Comparison of ENCODE assay signal across 1 mouse cellular context in the genomic region with DNA sequence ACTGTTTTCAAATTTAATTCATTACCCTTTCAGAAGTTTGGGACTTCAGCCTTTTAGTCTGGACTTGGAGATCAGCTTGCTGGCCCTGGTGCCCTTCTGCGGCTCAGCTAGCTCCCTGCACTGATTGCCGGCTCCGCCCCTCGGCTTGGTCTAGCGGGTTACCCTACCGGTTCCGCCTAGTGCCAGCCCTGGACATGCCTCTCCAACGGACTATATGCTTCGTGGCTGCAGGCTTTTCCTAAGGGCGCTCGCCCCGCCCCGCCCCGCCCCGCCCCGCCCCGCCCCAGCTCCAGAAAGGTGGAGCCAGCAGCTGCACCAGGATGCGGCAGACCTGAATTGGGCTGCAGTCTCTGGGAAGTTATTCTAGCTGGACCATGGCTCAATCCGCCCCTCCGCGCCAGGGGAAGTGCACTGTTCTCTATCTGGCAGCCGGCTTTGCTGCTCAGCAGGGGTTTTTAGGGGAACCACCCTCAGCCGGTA.
A peak's percentile ranks its signal among the peaks of the same experiment; 100 is the strongest.
TF ChIP-seq lines count a peak whose summit lies in the region.

No protein-coding gene starts in this region.

TF ChIP-seq in CH12.LX, 34 proteins besides CTCF, POLR2A, EP300 and RAD21:
- TF ChIP-seq NELFE (IDR thresholded peaks at IDR 0.05; ENCODE audit: low read depth, low read length) (no peak), IRF4 (IDR thresholded peaks at IDR 0.05; ENCODE audit: low read depth, low read length) (peak; percentile 19; the same call in 1 of the 2 replicates), TCF12 (IDR thresholded peaks at IDR 0.05; ENCODE audit: low read depth, low read length) (no peak), POLR2AphosphoS2 (IDR thresholded peaks at IDR 0.05; ENCODE audit: low read depth, low read length) (no peak), ZMIZ1 (IDR thresholded peaks at IDR 0.05; ENCODE audit: low read depth, low read length) (peak; percentile 23; the same call in 1 of the 2 replicates), PAX5 (IDR thresholded peaks at IDR 0.05; ENCODE audit: low read length) (no peak), HCFC1 (IDR thresholded peaks at IDR 0.05; ENCODE audit: low read depth, low read length) (peak; percentile 18; the same call in 1 of the 2 replicates), MAZ (IDR thresholded peaks at IDR 0.05; ENCODE audit: low read depth, low read length) (no peak), CHD1 (IDR thresholded peaks at IDR 0.05; ENCODE audit: low read depth, low read length) (no peak), GABPA (IDR thresholded peaks at IDR 0.05; ENCODE audit: insufficient replicate concordance, low read depth, low read length) (no peak), UBTF (IDR thresholded peaks at IDR 0.05; ENCODE audit: low read depth, low read length) (peak; percentile 38; the same call in 1 of the 2 replicates), SIN3A (IDR thresholded peaks at IDR 0.05; ENCODE audit: low read length) (0 out of 2 replicates have a peak, but pooled peaks have one; percentile 62), ZKSCAN1 (IDR thresholded peaks at IDR 0.05; ENCODE audit: borderline replicate concordance, low read depth, low read length) (no peak), MAX (IDR thresholded peaks at IDR 0.05; ENCODE audit: low read length) (no peak)
